Mouse (Mus musculus) spleen, postnatal 0 days (tissue): Measurements from ENCODE around the gene Pomgnt1. TPM values are rescaled to one million over a fixed set of nuclear protein-coding genes. Genes with fewer than 3 reads are reported as not detected.

Experiments used
- polyA plus RNA-seq: library from polyadenylated mRNA; unstranded; fragments of >200 nt; fragmentation: Nextera tagmentation; extraction: Ambion mirVana; gene quantifications from 2 replicates; pipeline ENCODE4 v1.2.1, GENCODE M21; 2015

Gene Pomgnt1
- polyA plus RNA-seq: 14.7 and 15.3 TPM in 2 replicates

GRCm38 (mm10) chr4:116123602-116124519 is at the start of gene Pomgnt1, which contains the start of gene Rad54l:
Gene Pomgnt1 (plus strand): TSS chr4:116123840.
Gene Rad54l (minus strand): TSS chr4:116123690.

GRCm38 (mm10) chr4:116074861-116075620 is 48.6 kb upstream of the Pomgnt1 start, which contains the start of the genes Uqcrh and Lrrc41:
Gene Uqcrh (minus strand): TSS chr4:116075071.
Gene Lrrc41 (plus strand): TSS chr4:116075269.

GRCm38 (mm10) chr4:116151238-116151637 is 27.6 kb downstream of the Pomgnt1 start, which contains the start of gene Lurap1:
Gene Lurap1 (minus strand): TSS chr4:116151338.

GRCm38 (mm10) chr4:116167404-116167803 is 43.8 kb downstream of the Pomgnt1 start, which contains the start of gene Tspan1:
Gene Tspan1 (minus strand): TSS chr4:116167601.

GRCm38 (mm10) chr4:116173072-116173471 is 49.4 kb downstream of the Pomgnt1 start, which contains the start of the genes 1700042G07Rik and Gm49337:
Gene 1700042G07Rik (plus strand): TSS chr4:116173372.
Gene Gm49337 (plus strand): TSS chr4:116173384.

Other genes starting within 250 kb of the Pomgnt1 start
- gene Kncn, start 239.4 kb upstream of the Pomgnt1 start, polyA plus RNA-seq: not detected in 2 replicates
- not detected in 2 replicates for gene 6430628N08Rik, start 233.2 kb upstream of the Pomgnt1 start, polyA plus RNA-seq
- not detected in 2 replicates for gene Dmbx1, start 183.9 kb upstream of the Pomgnt1 start, polyA plus RNA-seq
- gene Faah, start 105.9 kb upstream of the Pomgnt1 start, polyA plus RNA-seq: 0.67 and 1.1 TPM in 2 replicates
- 8.8 and 10.2 TPM in 2 replicates for gene Nsun4, start 70.0 kb upstream of the Pomgnt1 start, polyA plus RNA-seq
- 440 and 452 TPM in 2 replicates for gene Uqcrh, start 48.8 kb upstream of the Pomgnt1 start, polyA plus RNA-seq
- gene Lrrc41, start 48.6 kb upstream of the Pomgnt1 start, polyA plus RNA-seq: 23.9 and 24.7 TPM in 2 replicates
- 34.5 and 37.3 TPM in 2 replicates for gene Rad54l, start 150 bp upstream of the Pomgnt1 start, polyA plus RNA-seq
- gene Lurap1, start 27.5 kb downstream of the Pomgnt1 start, polyA plus RNA-seq: 0.41 and 0.53 TPM in 2 replicates
- gene Tspan1, start 43.8 kb downstream of the Pomgnt1 start, polyA plus RNA-seq: 0.08 and 0.14 TPM in 2 replicates
- gene 1700042G07Rik, start 49.5 kb downstream of the Pomgnt1 start, polyA plus RNA-seq: not detected in 2 replicates
- gene Gm49337, start 49.5 kb downstream of the Pomgnt1 start, polyA plus RNA-seq: not detected in 2 replicates
- gene Pik3r3, start 97.8 kb downstream of the Pomgnt1 start, polyA plus RNA-seq: 2.0 and 3.2 TPM in 2 replicates